Mouse (Mus musculus) gastrocnemius, postnatal 10 days (tissue): ENCODE measurements at regions not wholly inside any gene's neighbourhood (a gene's known extent, or its start where the extent isn't known, plus 50 kb on each side); places are given as distances from the start of the nearest gene placed in this dataset.

Source experiments
- DNase-seq: peaks from one replicate; pipeline ENCODE4 v3.0.0; 2021; ENCODE audit warnings: mixed read lengths

- no peak for DNase-seq
Measured at GRCm38 (mm10) chr10:45763160-45763955, 185.7 kb downstream of the Hace1 start.

DNA sequence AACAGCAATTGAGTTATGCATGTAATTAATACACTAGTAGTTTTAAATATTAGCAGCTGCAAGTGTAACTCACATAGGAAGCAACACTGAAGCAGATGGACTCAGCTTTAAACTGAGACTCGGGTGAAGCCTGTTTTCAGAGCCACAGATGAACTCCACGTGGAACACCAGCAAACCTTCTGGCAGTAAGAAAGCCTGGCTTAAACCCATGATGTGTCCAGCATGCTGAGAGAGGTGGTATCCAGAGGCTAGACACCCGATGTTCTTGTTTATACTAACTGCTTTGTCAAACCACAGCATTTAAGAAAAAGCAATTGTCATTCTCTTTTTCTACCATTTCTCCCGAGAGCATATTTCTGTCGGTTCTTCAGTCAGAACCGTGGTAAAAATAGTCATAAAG, 202.1 kb downstream of the Hace1 start:
- no peak for DNase-seq

DNA sequence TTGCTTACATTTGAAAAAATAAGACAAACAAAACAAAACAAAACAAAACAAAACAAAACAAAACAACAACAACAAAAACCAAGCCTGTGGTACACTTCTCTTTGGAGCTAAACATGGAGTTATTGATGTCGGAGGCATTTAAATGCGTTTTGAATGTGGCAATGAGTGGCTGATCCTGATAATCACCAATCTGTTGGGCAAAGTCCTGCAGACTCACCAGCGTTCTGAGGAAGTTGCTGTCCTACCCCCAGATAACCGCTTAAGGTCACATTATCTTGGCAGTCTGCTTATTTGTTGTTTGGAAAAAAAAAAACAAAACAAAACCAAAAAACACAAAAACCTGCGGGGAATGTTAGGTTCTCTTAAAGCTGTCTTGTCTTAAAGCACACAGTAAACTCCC, 205.4 kb downstream of the Hace1 start:
- DNase-seq: no peak

- no peak for DNase-seq
Measured at GRCm38 (mm10) chr10:45783461-45784149, 206.0 kb downstream of the Hace1 start.

GRCm38 (mm10) chr10:45784150-45784479, 206.5 kb downstream of the Hace1 start:
- DNase-seq: no peak

- DNase-seq: no peak
Measured at GRCm38 (mm10) chr10:45784575-45784974, 206.9 kb downstream of the Hace1 start.

DNA sequence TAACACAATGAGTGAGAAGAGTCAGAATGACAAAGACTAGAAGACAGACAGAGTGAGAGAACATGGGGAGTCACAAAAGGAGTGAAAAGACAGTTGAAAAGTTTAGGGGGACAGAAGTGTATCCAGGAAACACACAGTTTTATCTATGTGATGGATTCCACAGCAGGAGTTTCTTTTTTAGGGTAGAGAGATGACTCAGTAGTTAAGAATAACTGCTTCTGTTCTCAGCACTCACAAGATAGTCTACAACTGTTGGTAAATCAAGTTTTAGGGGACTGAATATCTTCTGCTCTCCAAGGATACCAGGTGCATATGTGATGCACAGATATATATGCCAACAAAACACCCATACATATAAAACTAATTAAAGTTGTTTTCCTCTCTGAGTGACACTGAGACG, 210.7 kb downstream of the Hace1 start:
- DNase-seq: no peak

DNA sequence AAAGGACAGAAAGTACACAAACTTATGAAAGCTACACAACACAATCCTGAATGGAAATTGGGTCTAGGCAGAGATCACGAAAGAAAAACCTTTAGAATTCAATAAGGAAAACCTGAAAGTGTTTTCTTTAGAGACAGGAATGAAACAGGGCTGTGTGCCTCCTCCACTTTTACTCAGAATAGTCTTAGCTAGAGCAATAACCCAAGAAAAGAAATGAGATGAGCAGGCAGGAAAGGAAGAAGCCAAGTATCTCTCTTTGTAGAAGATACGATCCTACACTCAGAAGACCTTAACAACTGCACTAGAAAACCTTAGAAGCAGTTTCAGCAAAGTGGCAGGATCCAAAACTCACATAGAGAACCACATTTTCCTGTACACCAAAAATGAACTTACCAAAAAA, 218.0 kb downstream of the Hace1 start:
- DNase-seq: no peak

GRCm38 (mm10) chr10:45800070-45800851, 222.6 kb downstream of the Hace1 start:
- DNase-seq: peak; percentile 50

DNA sequence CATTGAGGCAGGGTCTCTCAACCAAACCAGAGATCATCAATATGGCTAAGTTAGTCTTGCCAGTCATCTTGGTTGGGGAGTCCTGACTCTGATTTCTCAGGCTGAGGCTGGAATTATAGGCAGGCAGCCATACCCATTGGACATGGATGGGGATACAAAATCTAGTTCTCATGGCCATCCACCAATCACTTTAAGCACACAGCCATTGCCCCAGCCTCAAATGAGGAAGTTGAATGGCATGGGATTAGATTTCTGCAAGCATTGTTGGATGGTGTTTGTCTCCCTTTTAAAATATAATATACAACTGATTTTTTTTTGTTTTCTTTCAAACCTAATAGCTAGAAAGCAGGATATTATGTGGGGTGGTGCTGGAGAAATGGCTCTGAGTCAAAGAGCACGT, 223.8 kb downstream of the Hace1 start:
- no peak for DNase-seq

GRCm38 (mm10) chr10:45806984-45807827, 229.6 kb downstream of the Hace1 start:
- DNase-seq: no peak

DNA sequence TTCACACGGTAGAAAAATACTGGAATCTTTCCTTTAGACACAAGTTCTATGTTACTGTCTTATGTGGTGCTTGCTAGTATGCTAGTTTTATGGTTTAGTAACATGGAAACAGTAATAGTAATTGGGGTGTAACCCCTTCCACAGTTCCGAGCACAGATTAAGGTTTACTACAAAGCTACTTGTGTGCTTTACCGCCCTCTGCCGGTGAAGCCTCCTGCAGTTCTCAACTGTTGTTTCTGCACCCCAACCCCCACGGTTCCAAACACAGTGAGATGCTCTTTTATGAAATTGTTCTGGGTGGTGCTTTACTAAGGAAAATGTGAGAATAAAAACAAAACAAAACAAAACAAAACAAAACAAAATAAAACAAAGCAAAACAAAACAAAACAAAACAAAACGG, 234.3 kb downstream of the Hace1 start:
- DNase-seq: peak; percentile 44

- DNase-seq: no peak
Measured at GRCm38 (mm10) chr10:45813804-45814203, 236.2 kb downstream of the Hace1 start.

DNA sequence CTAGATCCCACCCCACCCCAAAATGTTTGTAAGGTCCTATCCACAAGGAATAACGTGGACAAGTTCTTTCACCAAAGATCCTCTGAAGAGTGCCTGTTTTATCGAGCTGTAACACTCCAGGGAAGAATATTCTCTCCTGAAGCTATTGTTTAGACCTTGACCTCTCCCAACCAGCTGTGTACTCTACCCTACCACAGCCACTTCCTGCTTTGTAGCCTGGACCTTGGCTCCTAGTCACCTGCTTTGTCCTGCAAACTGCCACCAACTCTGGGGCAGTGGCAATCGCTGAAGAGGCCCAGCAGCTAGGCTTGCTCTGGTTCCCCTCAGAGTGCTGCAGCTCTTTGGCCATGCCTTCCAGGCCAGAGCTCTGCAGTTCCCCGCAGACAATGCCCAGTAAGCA, 239.1 kb downstream of the Hace1 start:
- no peak for DNase-seq

GRCm38 (mm10) chr10:45820986-45821655, 243.5 kb downstream of the Hace1 start:
- no peak for DNase-seq

DNA sequence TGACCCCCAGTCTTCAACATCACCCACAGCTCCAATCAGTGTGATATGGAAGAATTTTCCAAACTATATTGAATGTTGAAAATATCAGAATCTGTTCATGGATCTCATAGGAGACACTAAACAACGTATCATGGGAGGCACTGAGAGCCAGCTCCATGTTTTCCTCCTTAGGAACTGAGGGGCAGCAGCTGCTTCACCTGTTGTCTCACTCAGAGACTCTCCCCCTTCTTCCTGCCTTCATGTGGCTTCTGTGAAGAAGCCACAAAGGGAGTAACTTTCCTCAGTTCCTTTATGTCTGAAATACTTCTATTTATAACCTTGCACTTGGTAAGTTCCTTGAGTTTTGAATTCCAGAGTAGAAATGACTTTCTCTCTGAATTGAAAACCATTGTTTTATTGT, 244.6 kb downstream of the Hace1 start:
- DNase-seq: no peak

GRCm38 (mm10) chr10:45823612-45824011, 246.0 kb downstream of the Hace1 start:
- no peak for DNase-seq

GRCm38 (mm10) chr10:45848654-45849053, 271.0 kb downstream of the Hace1 start:
- DNase-seq: no peak

DNA sequence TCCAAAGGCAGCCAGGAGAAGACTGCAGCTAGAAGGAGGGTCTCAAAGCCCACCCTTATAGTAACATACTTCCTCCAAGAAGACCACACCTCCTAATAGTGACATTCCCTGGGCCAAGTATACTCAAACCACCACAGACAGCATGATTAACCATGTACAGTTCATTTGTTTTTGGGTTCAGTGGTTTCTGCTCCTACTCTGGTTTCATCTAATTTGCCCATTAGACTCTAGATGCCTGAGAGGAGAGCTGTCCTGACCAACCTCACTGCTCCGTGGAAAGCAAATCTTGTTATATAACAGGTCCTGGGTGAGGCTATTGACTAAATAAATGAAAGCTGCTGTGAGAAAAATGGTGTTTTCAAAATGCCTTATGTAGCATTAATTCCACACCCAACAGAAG, 272.2 kb downstream of the Hace1 start:
- DNase-seq: no peak

DNA sequence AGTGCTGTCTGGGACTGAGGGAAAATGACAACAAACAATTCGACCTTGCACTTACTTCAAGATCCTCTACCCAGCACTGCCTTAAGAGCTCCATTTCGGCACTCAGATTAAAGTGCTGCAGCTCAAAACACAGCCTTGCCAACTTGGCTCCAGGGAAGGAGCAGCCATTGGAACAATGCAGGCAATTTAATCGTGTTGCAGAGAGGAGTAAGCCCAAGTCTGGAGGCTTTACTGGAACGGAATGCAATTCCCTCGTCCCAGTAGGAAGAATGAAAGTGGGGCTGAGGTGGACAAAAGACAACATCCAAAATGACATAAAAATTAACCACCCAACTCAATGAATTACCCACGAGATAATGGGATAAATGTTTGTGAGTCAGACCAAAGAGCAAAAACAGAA, 273.0 kb downstream of the Hace1 start:
- DNase-seq: no peak

GRCm38 (mm10) chr10:45852688-45853087, 275.1 kb downstream of the Hace1 start:
- no peak for DNase-seq

- no peak for DNase-seq
Measured at GRCm38 (mm10) chr10:45855514-45855913, 277.9 kb downstream of the Hace1 start.
